Mouse (Mus musculus): ENCODE data around the gene Msi2. TPM values are rescaled to one million over a fixed set of nuclear protein-coding genes. Genes with fewer than 3 reads are reported as not detected.
A peak's percentile ranks its signal among the peaks of the same experiment; 100 is the strongest.

The Msi2 gene
- total RNA-seq, 2 experiments from 2014 or later: 75.5 to 87.5 TPM

GRCm38 (mm10) chr11:88716061-88716994, 2.0 kb downstream of the Msi2 start:
- intact Hi-C loops (cut with DNase I): loop anchor here (5.0 to 10.0 kb wide), 2 partner anchors 134 to 162 kb away; no protein-coding TSS in a partner anchor

GRCm38 (mm10) chr11:88715299-88715698, 3.0 kb downstream of the Msi2 start:
- DNase-seq (ENCODE audit: extremely low spot score in 1 of 2, low spot score in 2 of 2): no peak

More at GRCm38 (mm10) chr11:88716061-88716994, 2.0 kb downstream of the Msi2 start:
- DNase-seq (ENCODE audit: extremely low spot score in 1 of 2, low spot score in 2 of 2): peak; percentile 51 to 54

GRCm38 (mm10) chr11:88714127-88714526, 4.2 kb downstream of the Msi2 start:
- intact Hi-C loops (cut with DNase I): loop anchor here (10.0 kb wide), 1 partner anchor 159 kb away; no protein-coding TSS in a partner anchor
- no peak for DNase-seq (ENCODE audit: extremely low spot score in 1 of 2, low spot score in 2 of 2)

More at GRCm38 (mm10) chr11:88715299-88715698, 3.0 kb downstream of the Msi2 start:
- intact Hi-C loops (cut with DNase I): loop anchor here (5.0 to 10.0 kb wide), 2 partner anchors 133 to 160 kb away; no protein-coding TSS in a partner anchor

GRCm38 (mm10) chr11:88713479-88713878, 4.8 kb downstream of the Msi2 start:
- no peak for DNase-seq (ENCODE audit: extremely low spot score in 1 of 2, low spot score in 2 of 2)
- intact Hi-C loops (cut with DNase I): loop anchor here (10.0 kb wide), 1 partner anchor 159 kb away; no protein-coding TSS in a partner anchor

- no peak for DNase-seq (ENCODE audit: extremely low spot score in 1 of 2, low spot score in 2 of 2)
- intact Hi-C loops (cut with DNase I): loop anchor here (10.0 kb wide), 1 partner anchor 155 kb away; no protein-coding TSS in a partner anchor
Measured at GRCm38 (mm10) chr11:88709876-88710614, 8.3 kb downstream of the Msi2 start.

GRCm38 (mm10) chr11:88707228-88707775, 11.0 kb downstream of the Msi2 start:
- intact Hi-C loops (cut with DNase I): no loop called here
- DNase-seq (ENCODE audit: extremely low spot score in 1 of 2, low spot score in 2 of 2): no peak

- intact Hi-C loops (cut with DNase I): no loop called here
- no peak for DNase-seq (ENCODE audit: extremely low spot score in 1 of 2, low spot score in 2 of 2)
Measured at GRCm38 (mm10) chr11:88704688-88705087, 13.6 kb downstream of the Msi2 start.

GRCm38 (mm10) chr11:88703220-88703619, 15.1 kb downstream of the Msi2 start:
- intact Hi-C loops (cut with DNase I): no loop called here
- no peak for DNase-seq (ENCODE audit: extremely low spot score in 1 of 2, low spot score in 2 of 2)

GRCm38 (mm10) chr11:88701976-88702659, 16.2 kb downstream of the Msi2 start:
- intact Hi-C loops (cut with DNase I): no loop called here
- DNase-seq (ENCODE audit: extremely low spot score in 1 of 2, low spot score in 2 of 2): peak in 1 of 2 experiments; percentile 39

- no peak for DNase-seq (ENCODE audit: extremely low spot score in 1 of 2, low spot score in 2 of 2)
- intact Hi-C loops (cut with DNase I): no loop called here
Measured at GRCm38 (mm10) chr11:88701020-88701419, 17.3 kb downstream of the Msi2 start.

GRCm38 (mm10) chr11:88700202-88700711, 18.1 kb downstream of the Msi2 start:
- intact Hi-C loops (cut with DNase I): no loop called here
- DNase-seq (ENCODE audit: extremely low spot score in 1 of 2, low spot score in 2 of 2): no peak

- intact Hi-C loops (cut with DNase I): no loop called here
- no peak for DNase-seq (ENCODE audit: extremely low spot score in 1 of 2, low spot score in 2 of 2)
Measured at GRCm38 (mm10) chr11:88693905-88694893, 24.1 kb downstream of the Msi2 start.

GRCm38 (mm10) chr11:88693002-88693769, 25.1 kb downstream of the Msi2 start:
- DNase-seq (ENCODE audit: extremely low spot score in 1 of 2, low spot score in 2 of 2): peak in 1 of 2 experiments; percentile 43
- intact Hi-C loops (cut with DNase I): no loop called here

GRCm38 (mm10) chr11:88692374-88692773, 25.9 kb downstream of the Msi2 start:
- no peak for DNase-seq (ENCODE audit: extremely low spot score in 1 of 2, low spot score in 2 of 2)
- intact Hi-C loops (cut with DNase I): no loop called here

GRCm38 (mm10) chr11:88690556-88691287, 27.6 kb downstream of the Msi2 start:
- intact Hi-C loops (cut with DNase I): no loop called here
- DNase-seq (ENCODE audit: extremely low spot score in 1 of 2, low spot score in 2 of 2): no peak
